Mouse (Mus musculus) embryonic fibroblast, embryonic 13.5 days (primary cell): ENCODE measurements around the gene Sema4b.

Source experiments
- CTCF ChIP-seq: IDR thresholded peaks from 2 replicates; pipeline ENCODE4 v1.5.1; 2011; ENCODE audit warnings: mild to moderate bottlenecking, control low read depth, low read length, moderate library complexity, borderline replicate concordance; ENCODE audit not compliant: insufficient read depth
- POLR2A ChIP-seq: IDR thresholded peaks from 2 replicates; pipeline ENCODE4 v1.6.1; 2011; ENCODE audit warnings: low read depth, mild to moderate bottlenecking, control low read depth, low read length, moderate library complexity

DNA sequence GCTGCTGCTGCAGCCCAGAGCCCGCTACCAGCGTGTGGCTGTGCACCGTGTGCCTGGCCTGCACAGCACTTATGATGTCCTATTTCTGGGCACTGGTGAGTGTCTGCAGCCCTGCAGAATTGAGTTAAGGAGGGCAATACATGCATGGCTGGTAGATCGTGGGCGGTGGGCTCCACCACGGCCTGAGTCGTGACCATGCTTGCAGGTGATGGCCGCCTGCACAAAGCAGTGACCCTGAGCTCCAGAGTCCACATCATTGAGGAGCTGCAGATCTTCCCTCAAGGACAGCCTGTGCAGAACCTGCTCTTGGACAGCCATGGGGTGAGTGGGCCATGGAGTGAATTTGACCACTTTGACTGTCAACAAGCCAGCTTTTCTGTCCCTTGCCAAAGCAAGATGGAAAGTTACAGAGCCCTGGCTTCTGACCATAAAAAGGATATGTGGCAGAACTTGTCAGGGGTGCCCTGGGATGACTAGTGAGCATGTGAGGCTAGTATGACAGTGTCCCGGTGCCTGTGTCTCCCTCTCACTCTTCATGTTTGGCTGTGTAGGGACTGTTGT is 33.7 kb downstream of the Sema4b start:
- TF ChIP-seq CTCF: no peak
- TF ChIP-seq POLR2A: no peak
